14 mouse cellular contexts compared by ENCODE assay signal in genomic region chr7:97590488-97590887, GRCm38 (mm10). TPM values are rescaled to one million over a fixed set of nuclear protein-coding genes. Genes with fewer than 3 reads are reported as not detected.
A peak's percentile ranks its signal among the peaks of the same experiment; 100 is the strongest.
DNase-seq lines count a peak whose midpoint lies in the region; ATAC-seq and TF ChIP-seq lines count a peak whose summit lies in the region.
"Had no signal": no experiment of that assay in that cellular context is flagged by ENCODE, and none has a peak within 500 bp of the region (broad histone marks: within the 10 kb centered on the region; RNA-seq: fewer than 3 reads in every experiment).

No protein-coding gene starts in this region.

- 49% methylated on average over 3 of the region's 3 CpGs for WGBS in hindbrain, embryonic 11.5 days
- WGBS in hindbrain, embryonic 12.5 days = 36% methylated on average over 3 of the region's 3 CpGs
- 12% methylated on average over 3 of the region's 3 CpGs for WGBS in liver, embryonic 16.5 days (ENCODE audit: insufficient replicate concordance)

- H3K4me3 ChIP-seq in hindbrain, embryonic 11.5 days (ENCODE audit: low read depth, low read length) = no peak overlapping the region
- no peak overlapping the region for H3K4me3 ChIP-seq in hindbrain, embryonic 12.5 days
- H3K4me3 ChIP-seq in G1E (ENCODE audit: low read depth, low read length) = no peak overlapping the region; the same call in 1 of the 2 replicates
- no peak overlapping the region for H3K4me3 ChIP-seq in liver, embryonic 16.5 days (ENCODE audit: low read depth, low read length)
- H3K4me3 ChIP-seq: midbrain, embryonic 13.5 days had no signal

- no peaks in the 10 kb centered on the region for H3K36me3 ChIP-seq in hindbrain, embryonic 11.5 days (ENCODE audit: control insufficient read depth, insufficient read depth, low read length)
- 0 out of 2 replicates have a peak, but pooled peaks cover 3% of the 10 kb centered on the region for H3K36me3 ChIP-seq in hindbrain, embryonic 12.5 days
- peaks cover 41% of the 10 kb centered on the region for H3K36me3 ChIP-seq in G1E (replicated peaks)
- H3K36me3 ChIP-seq in liver, embryonic 16.5 days (ENCODE audit: control insufficient read depth, insufficient read depth) = no peaks in the 10 kb centered on the region
- H3K36me3 ChIP-seq: midbrain, embryonic 13.5 days had no signal

- peak; percentile 12 for DNase-seq in hindbrain, embryonic 11.5 days (ENCODE audit: low spot score)
- DNase-seq in G1E (ENCODE audit: low spot score) = peak; percentile 9
- peak; percentile 11 for DNase-seq in embryo, embryonic 10.5 days (ENCODE audit: low spot score)
- no peak for DNase-seq in frontal cortex, postnatal 36 days (ENCODE audit: low spot score in 2 of 2)
- DNase-seq in layer of hippocampus, adult 9-11 months = no peak
- DNase-seq: cerebellum, postnatal 14 days; gastrocnemius, postnatal 10 days; heart, postnatal 36 days; lung, adult 18-20 months; thymus, adult 2 months had no signal

- no peaks in the 10 kb centered on the region for H3K9me3 ChIP-seq in hindbrain, embryonic 11.5 days (ENCODE audit: control insufficient read depth, low read length)
- no peaks in the 10 kb centered on the region for H3K9me3 ChIP-seq in hindbrain, embryonic 12.5 days (replicated peaks)
- H3K9me3 ChIP-seq in G1E (replicated peaks) = no peaks in the 10 kb centered on the region
- H3K9me3 ChIP-seq in liver, embryonic 16.5 days (replicated peaks; ENCODE audit: control insufficient read depth, low read length) = no peaks in the 10 kb centered on the region
- H3K9me3 ChIP-seq: midbrain, embryonic 13.5 days had no signal

- no peak for TF ChIP-seq CTCF in G1E (IDR thresholded peaks at IDR 0.05; ENCODE audit: low read depth, low read length)

- no peak overlapping the region for H3K9ac ChIP-seq in hindbrain, embryonic 11.5 days (ENCODE audit: low read depth, low read length)
- no peak overlapping the region for H3K9ac ChIP-seq in hindbrain, embryonic 12.5 days
- H3K9ac ChIP-seq in liver, embryonic 16.5 days (ENCODE audit: low read depth, low read length) = no peak overlapping the region
- H3K9ac ChIP-seq: midbrain, embryonic 13.5 days had no signal

- no peaks in the 10 kb centered on the region for H3K4me1 ChIP-seq in hindbrain, embryonic 11.5 days (replicated peaks; ENCODE audit: control insufficient read depth, insufficient read depth, low read length)
- H3K4me1 ChIP-seq in hindbrain, embryonic 12.5 days = peaks cover 10% of the 10 kb centered on the region
- H3K4me1 ChIP-seq in G1E (ENCODE audit: insufficient read depth, low read depth, low read length) = peaks cover 50% of the 10 kb centered on the region
- peaks cover 25% of the 10 kb centered on the region for H3K4me1 ChIP-seq in liver, embryonic 16.5 days (ENCODE audit: control insufficient read depth, low read depth, low read length)

- H3K27ac ChIP-seq in hindbrain, embryonic 11.5 days (ENCODE audit: low read depth, low read length) = no peak overlapping the region
- H3K27ac ChIP-seq in hindbrain, embryonic 12.5 days = no peak overlapping the region
- H3K27ac ChIP-seq in liver, embryonic 16.5 days (ENCODE audit: low read length) = 0 out of 2 replicates have a peak overlapping the region, but pooled peaks have one; percentile 5

- H3K27me3 ChIP-seq in hindbrain, embryonic 11.5 days (ENCODE audit: control insufficient read depth, insufficient read depth, low read length) = no peaks in the 10 kb centered on the region
- H3K27me3 ChIP-seq in hindbrain, embryonic 12.5 days = no peaks in the 10 kb centered on the region
- no peaks in the 10 kb centered on the region for H3K27me3 ChIP-seq in G1E (ENCODE audit: insufficient read depth, low read length)
- no peaks in the 10 kb centered on the region for H3K27me3 ChIP-seq in liver, embryonic 16.5 days (ENCODE audit: control insufficient read depth, insufficient read depth, low read depth, low read length)
- H3K27me3 ChIP-seq: CH12.LX; midbrain, embryonic 13.5 days had no signal

- no peak overlapping the region for H3K4me2 ChIP-seq in hindbrain, embryonic 11.5 days (replicated peaks; ENCODE audit: low read depth, low read length)
- H3K4me2 ChIP-seq in hindbrain, embryonic 12.5 days (replicated peaks) = no peak overlapping the region
- no peak overlapping the region for H3K4me2 ChIP-seq in liver, embryonic 16.5 days (ENCODE audit: low read depth, low read length)
- H3K4me2 ChIP-seq: midbrain, embryonic 13.5 days had no signal

- ATAC-seq in hindbrain, embryonic 11.5 days (ENCODE audit: low FRiP score) = no peak
- ATAC-seq in hindbrain, embryonic 12.5 days (ENCODE audit: low FRiP score) = no peak
- ATAC-seq in G1E (ENCODE audit: extremely low read depth, insufficient number of reproducible peaks, low FRiP score, poor library complexity, severe bottlenecking) = peak; percentile 81
- ATAC-seq in liver, embryonic 16.5 days (ENCODE audit: low read depth) = peak; percentile 68

RNA-seq across cellular contexts. Expression of gene Rsf1, which starts 10.8 kb away (rescaled TPM):
- polyA plus RNA-seq in hindbrain, embryonic 11.5 days (2014; fragmentation: Nextera tagmentation; extraction: Ambion mirVana) = 27.2 and 29.5 TPM in 2 replicates
- polyA plus RNA-seq in hindbrain, embryonic 12.5 days (2016; fragmentation: Nextera tagmentation; extraction: Ambion mirVana) = 33.2 and 33.4 TPM in 2 replicates
- total RNA-seq in G1E (2014; fragmentation: Nextera tagmentation) (48.2 and 58.5 TPM in 2 replicates), G1E (2017) (24.9 and 33.4 TPM in 2 replicates)
- 14.2 and 14.8 TPM in 2 replicates for polyA plus RNA-seq in G1E (2012)
- polyA plus RNA-seq in liver, embryonic 16.5 days (2015; fragmentation: Nextera tagmentation; extraction: Ambion mirVana) = 4.7 and 5.3 TPM in 2 replicates

RNA-seq across cellular contexts. Expression of gene Aamdc, which starts 11.2 kb away (rescaled TPM):
- 38.7 and 39.7 TPM in 2 replicates for polyA plus RNA-seq in hindbrain, embryonic 11.5 days (2014; fragmentation: Nextera tagmentation; extraction: Ambion mirVana)
- 40.5 and 43.9 TPM in 2 replicates for polyA plus RNA-seq in hindbrain, embryonic 12.5 days (2016; fragmentation: Nextera tagmentation; extraction: Ambion mirVana)
- 16.1 and 19.9 TPM in 2 replicates for total RNA-seq in G1E (2014; fragmentation: Nextera tagmentation)
- 16.1 and 20.8 TPM in 2 replicates for total RNA-seq in G1E (2017)
- polyA plus RNA-seq in G1E (2012) = 2.1 and 3.2 TPM in 2 replicates
- 15.7 and 16.1 TPM in 2 replicates for polyA plus RNA-seq in liver, embryonic 16.5 days (2015; fragmentation: Nextera tagmentation; extraction: Ambion mirVana)

Comparison
In these comparisons a context has a peak if more than half of its experiments do, and no peak if none do; other contexts are left out.
1. ATAC-seq: peak in G1E (single experiment) and liver, embryonic 16.5 days (single experiment); none in hindbrain, embryonic 11.5 days (single experiment) and hindbrain, embryonic 12.5 days (single experiment).
2. DNase-seq: peak in hindbrain, embryonic 11.5 days (single experiment), G1E (single experiment) and embryo, embryonic 10.5 days (single experiment); none in frontal cortex, postnatal 36 days (0 of 2) and layer of hippocampus, adult 9-11 months (single experiment).